In genomic region chr15:7202981-7203380, GRCm38 (mm10) we compare ENCODE assay signal across 19 mouse cellular contexts.
DNase-seq lines count a peak whose midpoint lies in the region; ATAC-seq and TF ChIP-seq lines count a peak whose summit lies in the region.
"Had no signal": no experiment of that assay in that cellular context is flagged by ENCODE, and none has a peak within 500 bp of the region (broad histone marks: within the 10 kb centered on the region; RNA-seq: fewer than 3 reads in every experiment).

No protein-coding gene starts in this region.

- no peak overlapping the region for H3K4me2 ChIP-seq in hindbrain, embryonic 15.5 days
- H3K4me2 ChIP-seq in hindbrain, postnatal 0 days (ENCODE audit: low read depth, low read length), result no peak overlapping the region
- H3K4me2 ChIP-seq: neural tube, embryonic 13.5 days had no signal

- peak overlapping the region; percentile 81 for H3K27ac ChIP-seq in gastrocnemius, adult 2 months
- H3K27ac ChIP-seq in hindbrain, embryonic 15.5 days (replicated peaks), result 0 out of 2 replicates have a peak overlapping the region, but pooled peaks have one; percentile 1
- no peak overlapping the region for H3K27ac ChIP-seq in hindbrain, postnatal 0 days
- H3K27ac ChIP-seq in brown adipose tissue, adult 24 weeks (replicated peaks; ENCODE audit: low read depth, low read length), result peak overlapping the region; percentile 86
- peak overlapping the region; percentile 62; the same call in 1 of the 2 replicates for H3K27ac ChIP-seq in limb, embryonic 10.5 days
- H3K27ac ChIP-seq in left cerebral cortex, adult 2 months, result no peak overlapping the region

- no peak for DNase-seq in gastrocnemius, adult 2 months
- DNase-seq in gastrocnemius, postnatal 4 days (ENCODE audit: low spot score in 2 of 2), result no peak
- no peak for DNase-seq in hindbrain, postnatal 0 days (ENCODE audit: low spot score)
- DNase-seq in limb, embryonic 10.5 days (ENCODE audit: low spot score), result no peak
- no peak for DNase-seq in urinary bladder, postnatal 25 days (ENCODE audit: low spot score)
- no peak for DNase-seq in left cerebral cortex, adult 2 months (ENCODE audit: extremely low spot score in 1 of 2, low spot score in 2 of 2)
- DNase-seq: adrenal gland, postnatal 25 days; embryo, embryonic 11 days; forebrain, postnatal 0 days; gastrocnemius, postnatal 10 days; heart, postnatal 4 days; kidney, adult 2 months; layer of hippocampus, postnatal 36 days; right cerebral cortex, postnatal 25 days; thymus, adult 18-20 months had no signal

- no peaks in the 10 kb centered on the region for H3K36me3 ChIP-seq in hindbrain, embryonic 15.5 days
- H3K36me3 ChIP-seq in hindbrain, postnatal 0 days (ENCODE audit: insufficient read depth, low read length), result no peaks in the 10 kb centered on the region
- H3K36me3 ChIP-seq in limb, embryonic 10.5 days, result 0 out of 2 replicates have a peak, but pooled peaks cover 6% of the 10 kb centered on the region
- H3K36me3 ChIP-seq: neural tube, embryonic 13.5 days had no signal

- H3K9ac ChIP-seq in hindbrain, embryonic 15.5 days, result no peak overlapping the region
- no peak overlapping the region for H3K9ac ChIP-seq in hindbrain, postnatal 0 days (replicated peaks; ENCODE audit: low read length)
- H3K9ac ChIP-seq: forebrain, postnatal 0 days; neural tube, embryonic 13.5 days had no signal

- ATAC-seq in hindbrain, embryonic 15.5 days (ENCODE audit: low FRiP score, low read depth), result no peak
- no peak for ATAC-seq in hindbrain, postnatal 0 days
- ATAC-seq: forebrain, postnatal 0 days had no signal

- H3K27me3 ChIP-seq in hindbrain, embryonic 15.5 days, result no peaks in the 10 kb centered on the region
- H3K27me3 ChIP-seq in hindbrain, postnatal 0 days (ENCODE audit: insufficient read depth, low read length), result no peaks in the 10 kb centered on the region
- no peaks in the 10 kb centered on the region for H3K27me3 ChIP-seq in limb, embryonic 10.5 days (ENCODE audit: low read depth, poor library complexity, severe bottlenecking)
- H3K27me3 ChIP-seq: neural tube, embryonic 13.5 days had no signal

- H3K4me3 ChIP-seq in gastrocnemius, adult 2 months, result no peak overlapping the region
- no peak overlapping the region for H3K4me3 ChIP-seq in hindbrain, embryonic 15.5 days
- H3K4me3 ChIP-seq in hindbrain, postnatal 0 days (ENCODE audit: low read length), result no peak overlapping the region
- no peak overlapping the region for H3K4me3 ChIP-seq in brown adipose tissue, adult 24 weeks (ENCODE audit: insufficient read depth, low read depth, low read length)
- H3K4me3 ChIP-seq in limb, embryonic 10.5 days, result no peak overlapping the region
- H3K4me3 ChIP-seq in left cerebral cortex, adult 2 months, result no peak overlapping the region
- H3K4me3 ChIP-seq: erythroblast, embryonic 14.5 days; neural tube, embryonic 13.5 days had no signal

- no peak for TF ChIP-seq CTCF in gastrocnemius, adult 2 months (IDR thresholded peaks at IDR 0.05)
- TF ChIP-seq CTCF in hindbrain, postnatal 0 days (IDR thresholded peaks at IDR 0.05; ENCODE audit: low read depth), result no peak
- TF ChIP-seq CTCF in left cerebral cortex, adult 2 months (IDR thresholded peaks at IDR 0.05), result no peak

- no peaks in the 10 kb centered on the region for H3K9me3 ChIP-seq in hindbrain, embryonic 15.5 days
- H3K9me3 ChIP-seq in hindbrain, postnatal 0 days (ENCODE audit: low read length), result no peaks in the 10 kb centered on the region
- H3K9me3 ChIP-seq in limb, embryonic 10.5 days (replicated peaks), result no peaks in the 10 kb centered on the region
- H3K9me3 ChIP-seq: neural tube, embryonic 13.5 days had no signal

- intact Hi-C loops in gastrocnemius, adult 2 months (cut with DNase I), result no loop called here
- intact Hi-C loops in left cerebral cortex, adult 2 months (cut with DNase I), result no loop called here

- peaks cover 19% of the 10 kb centered on the region for H3K4me1 ChIP-seq in hindbrain, embryonic 15.5 days (replicated peaks)
- H3K4me1 ChIP-seq in hindbrain, postnatal 0 days (ENCODE audit: insufficient read depth, low read length), result peaks cover 23% of the 10 kb centered on the region
- peaks cover 27% of the 10 kb centered on the region for H3K4me1 ChIP-seq in brown adipose tissue, adult 24 weeks (ENCODE audit: control insufficient read depth, insufficient read depth, insufficient read length, low read length)
- H3K4me1 ChIP-seq in limb, embryonic 10.5 days, result peaks cover 69% of the 10 kb centered on the region

- 80% methylated on average over 5 of the region's 5 CpGs for WGBS in hindbrain, embryonic 15.5 days
- 83% methylated on average over 5 of the region's 5 CpGs for WGBS in hindbrain, postnatal 0 days
- WGBS in limb, embryonic 10.5 days, result 95% methylated on average over 5 of the region's 5 CpGs

Comparison
In these comparisons a context has a peak if more than half of its experiments do, and no peak if none do; other contexts are left out.
1. H3K27ac ChIP-seq: peak in gastrocnemius, adult 2 months (single experiment), hindbrain, embryonic 15.5 days (single experiment), brown adipose tissue, adult 24 weeks (single experiment) and limb, embryonic 10.5 days (single experiment); none in hindbrain, postnatal 0 days (single experiment) and left cerebral cortex, adult 2 months (single experiment).